Mouse (Mus musculus): ENCODE measurements around the gene Orai2.

GRCm38 (mm10) chr5:136173606-136174463 lies 3.3 kb upstream of the Orai2 start:
- no peak for TF ChIP-seq EP300 (IDR thresholded peaks at IDR 0.05; ENCODE audit: low read depth)
- TF ChIP-seq CTCF (IDR thresholded peaks at IDR 0.05; ENCODE audit: low read depth), result no peak
